In the genomic region with DNA sequence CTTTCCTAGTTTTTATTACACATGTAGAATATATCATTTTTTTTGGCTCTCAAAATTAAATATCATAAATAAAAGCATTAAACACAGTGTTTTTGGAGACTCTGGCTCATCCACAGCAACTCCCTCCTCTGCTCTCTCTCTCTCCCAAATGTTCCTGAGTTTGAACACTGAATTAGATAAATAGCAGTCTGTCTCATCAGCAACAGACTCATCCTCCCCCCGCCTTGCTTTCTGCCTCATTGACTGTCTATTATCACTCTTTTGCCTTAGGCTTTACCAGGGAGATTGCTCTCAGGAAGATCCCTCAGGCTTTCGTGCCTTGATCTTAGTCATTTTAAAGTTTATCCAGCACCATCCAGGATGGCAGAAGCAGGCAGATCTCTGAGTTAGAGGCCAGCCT, we compare ENCODE assay signal across 25 mouse cellular contexts.
DNase-seq lines count a peak whose midpoint lies in the region; ATAC-seq lines count a peak whose summit lies in the region.
"Had no signal": no experiment of that assay in that cellular context is flagged by ENCODE, and none has a peak within 500 bp of the region (broad histone marks: within the 10 kb centered on the region; RNA-seq: fewer than 3 reads in every experiment).

No protein-coding gene starts in this region.

- H3K36me3 ChIP-seq in heart, embryonic 12.5 days, result no peaks in the 10 kb centered on the region
- H3K36me3 ChIP-seq in heart, embryonic 16.5 days (ENCODE audit: control insufficient read depth, insufficient read depth), result no peaks in the 10 kb centered on the region
- H3K36me3 ChIP-seq: embryonic facial prominence, embryonic 10.5 days; embryonic facial prominence, embryonic 13.5 days; forebrain, embryonic 12.5 days; forebrain, embryonic 15.5 days; hindbrain, embryonic 13.5 days; intestine, embryonic 15.5 days had no signal

- no peaks in the 10 kb centered on the region for H3K27me3 ChIP-seq in heart, embryonic 12.5 days (replicated peaks)
- H3K27me3 ChIP-seq in heart, embryonic 16.5 days (ENCODE audit: control insufficient read depth, insufficient read depth, low read length), result no peaks in the 10 kb centered on the region
- H3K27me3 ChIP-seq: embryonic facial prominence, embryonic 13.5 days; forebrain, embryonic 12.5 days; forebrain, embryonic 15.5 days; hindbrain, embryonic 13.5 days; intestine, embryonic 15.5 days had no signal

- 66% methylated on average over 2 of the region's 2 CpGs for WGBS in heart, embryonic 12.5 days
- WGBS in heart, embryonic 16.5 days, result 77% methylated on average over 2 of the region's 2 CpGs

- intact Hi-C loops in heart, postnatal 14 days (cut with DNase I), result no loop called here

- H3K4me2 ChIP-seq in heart, embryonic 12.5 days, result no peak overlapping the region
- no peak overlapping the region for H3K4me2 ChIP-seq in heart, embryonic 16.5 days (ENCODE audit: low read depth, low read length)
- H3K4me2 ChIP-seq: embryonic facial prominence, embryonic 13.5 days; forebrain, embryonic 12.5 days; forebrain, embryonic 15.5 days; hindbrain, embryonic 13.5 days; intestine, embryonic 15.5 days had no signal

- ATAC-seq in heart, embryonic 12.5 days (ENCODE audit: insufficient number of reproducible peaks, low FRiP score), result no peak
- no peak for ATAC-seq in heart, embryonic 16.5 days (replicated peaks; ENCODE audit: extremely low read depth, insufficient read depth, low FRiP score)
- ATAC-seq: CD4-positive, CD25-positive, alpha-beta regulatory T cell, adult 4 months; forebrain, embryonic 15.5 days; hindbrain, embryonic 16.5 days; intestine, embryonic 15.5 days had no signal

- H3K9me3 ChIP-seq in heart, embryonic 12.5 days (replicated peaks), result 0 out of 2 replicates have a peak, but pooled peaks cover 1% of the 10 kb centered on the region
- H3K9me3 ChIP-seq in heart, embryonic 16.5 days (replicated peaks; ENCODE audit: control insufficient read depth, low read length), result no peaks in the 10 kb centered on the region
- H3K9me3 ChIP-seq: embryonic facial prominence, embryonic 10.5 days; embryonic facial prominence, embryonic 13.5 days; forebrain, embryonic 12.5 days; forebrain, embryonic 15.5 days; hindbrain, embryonic 13.5 days; intestine, embryonic 15.5 days had no signal

- H3K27ac ChIP-seq in heart, embryonic 12.5 days (ENCODE audit: poor library complexity, severe bottlenecking), result peak overlapping the region; percentile 48; the same call in 1 of the 2 replicates
- peak overlapping the region; percentile 53 for H3K27ac ChIP-seq in heart, embryonic 16.5 days (ENCODE audit: low read length)
- H3K27ac ChIP-seq: embryonic facial prominence, embryonic 10.5 days; embryonic facial prominence, embryonic 13.5 days; forebrain, embryonic 12.5 days; forebrain, embryonic 15.5 days; hindbrain, embryonic 13.5 days; intestine, embryonic 15.5 days had no signal

- peaks cover 13% of the 10 kb centered on the region; the same call in 1 of the 2 replicates for H3K4me1 ChIP-seq in heart, embryonic 12.5 days (replicated peaks)
- H3K4me1 ChIP-seq in heart, embryonic 16.5 days (ENCODE audit: control insufficient read depth, insufficient read depth, low read length), result peaks cover 20% of the 10 kb centered on the region
- H3K4me1 ChIP-seq: embryonic facial prominence, embryonic 10.5 days; forebrain, embryonic 12.5 days; intestine, embryonic 15.5 days had no signal

- no peak for DNase-seq in heart, postnatal 14 days
- no peak for DNase-seq in heart, adult 9 months (ENCODE audit: low spot score in 2 of 2)
- peak; percentile 27 for DNase-seq in layer of hippocampus, adult 9-11 months
- DNase-seq in layer of hippocampus, adult 8-10 months (ENCODE audit: low spot score in 2 of 2), result no peak
- DNase-seq: adrenal gland, adult 2 months; adrenal gland, postnatal 14 days; cerebellum, adult 11-12 months; cerebellum, adult 8-10 months; cerebellum, postnatal 10 days; cerebellum, postnatal 36 days; embryo, embryonic 11 days; gastrocnemius, postnatal 25 days; kidney, adult 11 months; kidney, adult 8-10 months had no signal

- H3K9ac ChIP-seq in heart, embryonic 12.5 days, result no peak overlapping the region
- H3K9ac ChIP-seq in heart, embryonic 16.5 days (ENCODE audit: low read length), result no peak overlapping the region
- H3K9ac ChIP-seq: embryonic facial prominence, embryonic 13.5 days; forebrain, embryonic 12.5 days; forebrain, embryonic 15.5 days; hindbrain, embryonic 13.5 days; intestine, embryonic 15.5 days had no signal

- no peak overlapping the region for H3K4me3 ChIP-seq in heart, embryonic 12.5 days
- H3K4me3 ChIP-seq in heart, embryonic 16.5 days (ENCODE audit: low read length), result no peak overlapping the region
- H3K4me3 ChIP-seq: embryonic facial prominence, embryonic 10.5 days; embryonic facial prominence, embryonic 13.5 days; erythroblast, embryonic 14.5 days; forebrain, embryonic 12.5 days; forebrain, embryonic 15.5 days; hindbrain, embryonic 13.5 days; intestine, embryonic 15.5 days had no signal
